Mouse (Mus musculus) ovary, postnatal 10 days (tissue): ENCODE measurements around the gene Ulk4.
A peak's percentile ranks its signal among the peaks of the same experiment; 100 is the strongest.

ENCODE experiments used
- DNase-seq: peaks from one replicate; pipeline ENCODE4 v3.0.0; 2022; ENCODE audit warnings: low spot score

Ulk4 gene

GRCm38 (mm10) chr9:121277118-121278060 lies at the start of gene Ulk4:
Ulk4 (minus strand) TSS chr9:121277197.
- DNase-seq, result peak; percentile 91

- no peak for DNase-seq
These were observed 45.0 kb upstream of the Ulk4 start for GRCm38 (mm10) chr9:121322034-121322433.

- no peak for DNase-seq
These were observed 44.1 kb upstream of the Ulk4 start for GRCm38 (mm10) chr9:121321118-121321517.

- DNase-seq, result no peak
These were observed 43.4 kb upstream of the Ulk4 start for GRCm38 (mm10) chr9:121320433-121320832.

GRCm38 (mm10) chr9:121319323-121319966 lies 42.4 kb upstream of the Ulk4 start:
- no peak for DNase-seq

GRCm38 (mm10) chr9:121316621-121317405 lies 39.8 kb upstream of the Ulk4 start:
- no peak for DNase-seq

GRCm38 (mm10) chr9:121315901-121316595 lies 39.1 kb upstream of the Ulk4 start:
- DNase-seq, result no peak

- no peak for DNase-seq
These were observed 37.6 kb upstream of the Ulk4 start for GRCm38 (mm10) chr9:121314541-121315152.

- no peak for DNase-seq
These were observed 36.8 kb upstream of the Ulk4 start for GRCm38 (mm10) chr9:121313656-121314374.

- no peak for DNase-seq
These were observed 35.4 kb upstream of the Ulk4 start for GRCm38 (mm10) chr9:121312237-121312891.

- no peak for DNase-seq
These were observed 34.8 kb upstream of the Ulk4 start for GRCm38 (mm10) chr9:121311846-121312236.

GRCm38 (mm10) chr9:121310501-121310900 lies 33.5 kb upstream of the Ulk4 start:
- DNase-seq, result no peak

GRCm38 (mm10) chr9:121309287-121309686 lies 32.3 kb upstream of the Ulk4 start:
- no peak for DNase-seq

- DNase-seq, result no peak
These were observed 28.5 kb upstream of the Ulk4 start for GRCm38 (mm10) chr9:121305456-121305855.

GRCm38 (mm10) chr9:121304520-121304919 lies 27.5 kb upstream of the Ulk4 start:
- no peak for DNase-seq

- DNase-seq, result no peak
These were observed 26.8 kb upstream of the Ulk4 start for GRCm38 (mm10) chr9:121303748-121304147.

GRCm38 (mm10) chr9:121303086-121303485 lies 26.1 kb upstream of the Ulk4 start:
- DNase-seq, result no peak

GRCm38 (mm10) chr9:121302543-121302942 lies 25.5 kb upstream of the Ulk4 start:
- DNase-seq, result no peak

GRCm38 (mm10) chr9:121301041-121301920 lies 24.3 kb upstream of the Ulk4 start:
- DNase-seq, result no peak
